Comparison of ENCODE assay signal across 7 mouse cellular contexts in the genomic region with DNA sequence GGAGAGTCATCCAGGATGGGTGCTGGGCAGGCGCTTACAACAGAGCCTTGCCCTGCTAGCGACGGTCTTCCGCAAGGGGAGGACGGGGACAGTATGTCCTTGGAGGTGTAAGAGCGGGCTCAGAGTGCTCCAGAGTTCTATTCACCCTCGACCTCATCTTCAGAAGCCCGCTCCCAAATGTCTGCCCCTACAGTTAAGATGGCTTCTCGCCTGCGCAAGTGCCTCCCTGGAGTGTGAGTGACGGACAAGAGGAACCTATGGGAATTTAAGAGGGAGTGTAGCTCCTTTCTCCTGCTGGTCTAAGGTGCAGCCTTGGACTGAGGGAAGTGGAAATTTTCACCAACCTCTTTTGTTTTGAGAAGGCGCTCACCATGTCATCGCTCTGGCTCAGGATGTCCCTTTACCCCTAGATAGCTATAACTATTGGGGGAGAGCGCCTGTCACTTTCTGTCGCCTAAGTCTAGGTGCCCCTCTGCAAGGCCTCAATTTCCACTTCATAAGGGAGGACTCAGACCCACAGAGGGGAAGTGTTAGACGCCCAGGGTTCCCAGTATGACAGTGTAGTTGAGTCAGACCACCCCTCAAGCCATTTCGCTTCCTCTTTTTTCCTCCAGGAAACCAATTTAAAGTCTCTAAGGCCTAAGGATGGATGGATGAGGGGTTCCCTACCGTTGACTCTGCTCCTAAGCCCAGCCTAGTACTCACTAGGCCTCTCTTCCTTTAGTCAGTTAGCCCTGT. TPM values are rescaled to one million over a fixed set of nuclear protein-coding genes. Genes with fewer than 3 reads are reported as not detected.
A peak's percentile ranks its signal among the peaks of the same experiment; 100 is the strongest.
DNase-seq lines count a peak whose midpoint lies in the region; ATAC-seq lines count a peak whose summit lies in the region.

Gene Ppm1m, minus strand, starts transcription at position 212 of the 738 bp plus-strand sequence.

- H3K4me1 ChIP-seq in embryonic facial prominence, embryonic 13.5 days, result peaks cover 38% of the 10 kb centered on the region
- peaks cover 30% of the 10 kb centered on the region for H3K4me1 ChIP-seq in liver, embryonic 11.5 days (replicated peaks; ENCODE audit: control insufficient read depth, insufficient read depth, low read length)
- H3K4me1 ChIP-seq in stomach, embryonic 16.5 days (ENCODE audit: control insufficient read depth, insufficient read depth, low read length), result peaks cover 27% of the 10 kb centered on the region

- H3K27me3 ChIP-seq in embryonic facial prominence, embryonic 13.5 days, result no peaks in the 10 kb centered on the region
- H3K27me3 ChIP-seq in liver, embryonic 11.5 days (replicated peaks; ENCODE audit: control insufficient read depth, insufficient read depth, low read length), result no peaks in the 10 kb centered on the region
- no peaks in the 10 kb centered on the region for H3K27me3 ChIP-seq in stomach, embryonic 16.5 days (ENCODE audit: control insufficient read depth, insufficient read depth, low read length)

- ATAC-seq in embryonic facial prominence, embryonic 13.5 days (ENCODE audit: insufficient number of reproducible peaks, insufficient read depth, low FRiP score, low TSS enrichment, low read depth), result no peak
- ATAC-seq in hematopoietic stem cell, adult 5-6 weeks (replicated peaks in 1 of 2; ENCODE audit: insufficient read depth in 1 of 2, low FRiP score in 2 of 2, low TSS enrichment in 1 of 2, low read depth in 1 of 2, poor library complexity in 2 of 2, severe bottlenecking in 2 of 2), result no peak; a peak in 1 of 4 replicates
- ATAC-seq in liver, embryonic 11.5 days (replicated peaks; ENCODE audit: low FRiP score), result no peak; the same call in 1 of the 2 replicates
- ATAC-seq in stomach, embryonic 16.5 days (ENCODE audit: insufficient read depth, low FRiP score), result no peak

- H3K36me3 ChIP-seq in embryonic facial prominence, embryonic 13.5 days, result peaks cover 23% of the 10 kb centered on the region
- no peaks in the 10 kb centered on the region for H3K36me3 ChIP-seq in liver, embryonic 11.5 days (ENCODE audit: control insufficient read depth, insufficient read depth, low read length)
- no peaks in the 10 kb centered on the region for H3K36me3 ChIP-seq in stomach, embryonic 16.5 days (ENCODE audit: control insufficient read depth, insufficient read depth, low read length)

- H3K9ac ChIP-seq in embryonic facial prominence, embryonic 13.5 days, result peak within 1 kb of the TSS; percentile 86
- peak within 1 kb of the TSS; percentile 75 for H3K9ac ChIP-seq in liver, embryonic 11.5 days (ENCODE audit: low read depth, low read length)
- peak within 1 kb of the TSS; percentile 84 for H3K9ac ChIP-seq in stomach, embryonic 16.5 days (ENCODE audit: low read length)

- no peaks in the 10 kb centered on the region for H3K9me3 ChIP-seq in embryonic facial prominence, embryonic 13.5 days
- H3K9me3 ChIP-seq in liver, embryonic 11.5 days (ENCODE audit: control insufficient read depth, low read length), result no peaks in the 10 kb centered on the region
- no peaks in the 10 kb centered on the region for H3K9me3 ChIP-seq in stomach, embryonic 16.5 days (replicated peaks; ENCODE audit: control insufficient read depth, low read length)

- DNase-seq in thymus, postnatal 0 days (ENCODE audit: low spot score), result no peak
- DNase-seq in thymus, adult 18-20 months, result no peak
- no peak for DNase-seq in liver, embryonic 11.5 days (ENCODE audit: low spot score)
- no peak for DNase-seq in MN1 (ENCODE audit: low spot score)

- WGBS in embryonic facial prominence, embryonic 13.5 days, result 44% methylated on average over 18 of the region's 18 CpGs
- 38% methylated on average over 18 of the region's 18 CpGs for WGBS in liver, embryonic 11.5 days
- 51% methylated on average over 18 of the region's 18 CpGs for WGBS in stomach, embryonic 16.5 days

- H3K4me3 ChIP-seq in embryonic facial prominence, embryonic 13.5 days, result peak within 1 kb of the TSS; percentile 67
- H3K4me3 ChIP-seq in liver, embryonic 11.5 days (ENCODE audit: low read depth, low read length), result peak within 1 kb of the TSS; percentile 75
- H3K4me3 ChIP-seq in stomach, embryonic 16.5 days (replicated peaks; ENCODE audit: low read length), result peak within 1 kb of the TSS; percentile 66

- peak within 1 kb of the TSS; percentile 44; the same call in 1 of the 2 replicates for H3K27ac ChIP-seq in embryonic facial prominence, embryonic 13.5 days
- peak within 1 kb of the TSS; percentile 47 for H3K27ac ChIP-seq in liver, embryonic 11.5 days (ENCODE audit: low read depth, low read length)
- H3K27ac ChIP-seq in stomach, embryonic 16.5 days (ENCODE audit: low read length), result peak within 1 kb of the TSS; percentile 46

- H3K4me2 ChIP-seq in embryonic facial prominence, embryonic 13.5 days, result peak within 1 kb of the TSS; percentile 72
- H3K4me2 ChIP-seq in liver, embryonic 11.5 days, result peak within 1 kb of the TSS; percentile 69
- H3K4me2 ChIP-seq in stomach, embryonic 16.5 days (ENCODE audit: low read depth, low read length), result peak within 1 kb of the TSS; percentile 75

RNA-seq across cellular contexts. Expression of gene Ppm1m, which starts in this region (rescaled TPM):
- 21.0 and 21.4 TPM in 2 replicates for polyA plus RNA-seq in thymus, postnatal 0 days (2015; fragmentation: Nextera tagmentation; extraction: Ambion mirVana)
- 49.3 and 49.5 TPM in 2 replicates for polyA plus RNA-seq in embryonic facial prominence, embryonic 13.5 days (2015; fragmentation: Nextera tagmentation; extraction: Ambion mirVana)
- total RNA-seq in hematopoietic stem cell, adult 5-6 weeks (2017), result 12.0 and 19.9 TPM in 2 replicates
- polyA plus RNA-seq in liver, embryonic 11.5 days (2014; fragmentation: Nextera tagmentation; extraction: Ambion mirVana), result 25.3 and 26.9 TPM in 2 replicates
- polyA plus RNA-seq in stomach, embryonic 16.5 days (2015; fragmentation: Nextera tagmentation; extraction: Ambion mirVana), result 35.1 and 36.0 TPM in 2 replicates
